Mouse (Mus musculus) leukemia stem cell, adult 10-12 weeks (primary cell): ENCODE results near the gene Dhrs9. TPM values are rescaled to one million over a fixed set of nuclear protein-coding genes. Genes with fewer than 3 reads are reported as not detected.

Experiments used
- polyA plus RNA-seq: library from polyadenylated mRNA; stranded (reverse); fragments of >175 nt; gene quantifications from 2 replicates; pipeline ENCODE4 v1.2.3, GENCODE M21; 2012; ENCODE audit warnings: low replicate concordance

The Dhrs9 gene
- 0.07 TPM in 1 of 2 replicates, not detected in the other for polyA plus RNA-seq

DNA sequence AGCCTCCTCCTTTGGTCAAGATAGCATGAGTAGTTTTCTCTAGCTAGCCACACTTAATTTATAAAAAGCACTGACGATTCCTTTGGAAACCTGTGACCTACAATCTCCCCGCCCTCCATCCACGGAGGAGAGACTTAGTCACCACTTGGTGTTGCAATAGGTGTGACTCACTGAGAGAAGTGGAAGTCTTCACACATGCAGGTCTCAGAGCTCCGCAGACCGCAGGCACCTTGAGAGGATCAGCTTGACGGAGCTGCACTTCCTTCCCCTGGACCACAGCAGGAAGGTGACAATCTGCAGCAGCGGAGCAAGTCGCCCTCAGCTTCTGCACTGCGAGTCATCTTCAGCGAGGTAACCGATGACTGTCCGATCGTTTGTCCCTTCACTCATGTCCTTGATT is at the start of gene Dhrs9:
Gene Dhrs9, plus strand, starts transcription at position 165 of the 400 bp plus-strand sequence.

DNA sequence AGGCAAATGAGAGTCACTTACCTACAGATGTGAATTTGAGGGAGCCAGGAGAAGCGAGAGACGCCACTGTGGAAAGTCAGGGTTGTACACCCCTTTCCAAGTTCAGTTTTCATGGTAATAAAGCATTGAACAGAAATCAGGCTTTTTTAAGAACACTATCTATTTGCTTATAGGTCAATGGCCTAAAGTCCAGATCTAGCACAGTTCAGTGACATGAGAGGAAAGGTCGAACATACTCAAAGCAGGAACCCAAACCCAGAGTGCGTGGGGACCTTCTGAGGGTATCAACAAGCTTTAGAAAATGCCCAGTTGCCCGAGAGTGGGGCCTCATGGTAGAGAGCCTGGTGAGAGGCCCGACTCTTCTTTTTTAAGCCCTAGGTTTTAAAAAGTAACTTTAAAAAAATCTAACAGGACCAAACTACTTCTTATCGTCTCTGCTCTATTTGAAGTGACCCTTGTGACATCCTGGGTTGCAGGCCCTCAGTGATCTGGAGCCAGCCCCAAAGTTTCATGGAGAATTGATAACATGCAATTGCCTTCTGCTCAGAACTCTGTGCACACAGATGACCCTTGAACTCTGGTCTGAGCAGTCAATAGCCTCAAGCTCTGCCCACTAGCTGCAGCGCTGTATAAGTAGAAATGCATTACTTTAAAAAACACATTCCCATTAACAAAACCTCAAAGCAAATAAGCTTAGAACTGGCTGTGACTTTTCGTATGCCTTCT is 37.6 kb upstream of the Dhrs9 start, which contains the start of gene Abcb11:
Gene Abcb11, minus strand, starts transcription at position 121 of the 726 bp plus-strand sequence.

Other genes starting within 250 kb of the Dhrs9 start
- 0.22 TPM in 1 of 2 replicates, not detected in the other for gene Nostrin, start 244.6 kb upstream of the Dhrs9 start, polyA plus RNA-seq
- gene Spc25, start 174.3 kb upstream of the Dhrs9 start, polyA plus RNA-seq = 6.6 and 20.6 TPM in 2 replicates
- gene G6pc2, start 169.4 kb upstream of the Dhrs9 start, polyA plus RNA-seq = not detected in 2 replicates
- not detected in 2 replicates for gene Abcb11, start 37.8 kb upstream of the Dhrs9 start, polyA plus RNA-seq
- not detected in 2 replicates for gene Lrp2, start 205.6 kb downstream of the Dhrs9 start, polyA plus RNA-seq